Mouse (Mus musculus): ENCODE measurements around the gene Ctnnbl1. TPM values are rescaled to one million over a fixed set of nuclear protein-coding genes. Genes with fewer than 3 reads are reported as not detected.

The Ctnnbl1 gene
- 43.6 and 47.4 TPM in 2 replicates for polyA plus RNA-seq (2015; fragmentation: Nextera tagmentation; extraction: Ambion mirVana)

- peaks cover 3% of the 10 kb centered on the region; the same call in 1 of the 2 replicates for H3K4me1 ChIP-seq (replicated peaks)
- H3K9ac ChIP-seq: peak within 1 kb of the TSS; percentile 79
- peak within 1 kb of the TSS; percentile 82 for H3K4me3 ChIP-seq (replicated peaks)
- H3K4me2 ChIP-seq (replicated peaks): peak within 1 kb of the TSS; percentile 74
- no peak within 1 kb of the TSS for H3K27ac ChIP-seq
- no peaks in the 10 kb centered on the region for H3K9me3 ChIP-seq
- WGBS: 11% methylated on average over 44 of the region's 44 CpGs
- ATAC-seq: peak; percentile 97
- no peaks in the 10 kb centered on the region; the same call in 1 of the 2 replicates for H3K27me3 ChIP-seq (replicated peaks)
- no peaks in the 10 kb centered on the region for H3K36me3 ChIP-seq
Measured at GRCm38 (mm10) chr2:157736854-157737850, at the start of gene Ctnnbl1. Ctnnbl1 (plus strand) TSS chr2:157737401.

- 44% methylated on average over 3 of the region's 3 CpGs for WGBS
- no peaks in the 10 kb centered on the region for H3K36me3 ChIP-seq
- H3K9ac ChIP-seq: no peak overlapping the region
- H3K27ac ChIP-seq: no peak overlapping the region
- no peak overlapping the region for H3K4me2 ChIP-seq (replicated peaks)
- H3K4me3 ChIP-seq (replicated peaks): no peak overlapping the region
- ATAC-seq: no peak
- H3K27me3 ChIP-seq (replicated peaks): no peaks in the 10 kb centered on the region; the same call in 1 of the 2 replicates
- no peaks in the 10 kb centered on the region for H3K9me3 ChIP-seq
- H3K4me1 ChIP-seq (replicated peaks): no peaks in the 10 kb centered on the region
Measured at GRCm38 (mm10) chr2:157687506-157687905, 49.7 kb upstream of the Ctnnbl1 start.

GRCm38 (mm10) chr2:157691266-157692105, 45.7 kb upstream of the Ctnnbl1 start:
- WGBS: 53% methylated on average over 13 of the region's 13 CpGs
- Histone ChIP-seq H3K9ac (no peak overlapping the region), H3K4me1 (replicated peaks) (no peaks in the 10 kb centered on the region), H3K9me3 (no peaks in the 10 kb centered on the region), H3K36me3 (no peaks in the 10 kb centered on the region), H3K27me3 (replicated peaks) (no peaks in the 10 kb centered on the region; the same call in 1 of the 2 replicates), H3K27ac (no peak overlapping the region), H3K4me3 (replicated peaks) (no peak overlapping the region), H3K4me2 (replicated peaks) (no peak overlapping the region)
- ATAC-seq: no peak

GRCm38 (mm10) chr2:157692365-157692932, 44.8 kb upstream of the Ctnnbl1 start:
- Histone ChIP-seq H3K4me1 (replicated peaks) (no peaks in the 10 kb centered on the region), H3K4me2 (replicated peaks) (no peak overlapping the region), H3K27me3 (replicated peaks) (no peaks in the 10 kb centered on the region; the same call in 1 of the 2 replicates), H3K4me3 (replicated peaks) (no peak overlapping the region), H3K9me3 (no peaks in the 10 kb centered on the region), H3K9ac (no peak overlapping the region), H3K27ac (no peak overlapping the region), H3K36me3 (no peaks in the 10 kb centered on the region)
- no peak for ATAC-seq
- WGBS: 31% methylated on average over 17 of the region's 17 CpGs

GRCm38 (mm10) chr2:157693576-157693975, 43.6 kb upstream of the Ctnnbl1 start:
- H3K36me3 ChIP-seq: no peaks in the 10 kb centered on the region
- no peak overlapping the region for H3K4me2 ChIP-seq (replicated peaks)
- no peaks in the 10 kb centered on the region; the same call in 1 of the 2 replicates for H3K27me3 ChIP-seq (replicated peaks)
- 76% methylated on average over 3 of the region's 3 CpGs for WGBS
- no peaks in the 10 kb centered on the region for H3K4me1 ChIP-seq (replicated peaks)
- no peak overlapping the region for H3K9ac ChIP-seq
- no peaks in the 10 kb centered on the region for H3K9me3 ChIP-seq
- no peak overlapping the region for H3K27ac ChIP-seq
- H3K4me3 ChIP-seq (replicated peaks): no peak overlapping the region
- no peak for ATAC-seq

- Histone ChIP-seq H3K4me1 (replicated peaks) (no peaks in the 10 kb centered on the region), H3K36me3 (no peaks in the 10 kb centered on the region), H3K4me3 (replicated peaks) (no peak overlapping the region), H3K27me3 (replicated peaks) (no peaks in the 10 kb centered on the region; the same call in 1 of the 2 replicates), H3K27ac (no peak overlapping the region), H3K4me2 (replicated peaks) (no peak overlapping the region), H3K9me3 (no peaks in the 10 kb centered on the region), H3K9ac (no peak overlapping the region)
- WGBS: 36% methylated on average over 7 of the region's 7 CpGs
- peak; percentile 12; the same call in 1 of the 2 replicates for ATAC-seq
Measured at GRCm38 (mm10) chr2:157696297-157696731, 40.9 kb upstream of the Ctnnbl1 start.

GRCm38 (mm10) chr2:157703155-157703554, 34.0 kb upstream of the Ctnnbl1 start:
- Histone ChIP-seq H3K4me1 (replicated peaks) (no peaks in the 10 kb centered on the region), H3K4me2 (replicated peaks) (no peak overlapping the region)
- WGBS: 60% methylated on average over 8 of the region's 8 CpGs

GRCm38 (mm10) chr2:157704991-157705776, 32.0 kb upstream of the Ctnnbl1 start:
- 37% methylated on average over 28 of the region's 28 CpGs for WGBS
- no peak; the same call in 1 of the 2 replicates for ATAC-seq
- Histone ChIP-seq H3K27ac (no peak overlapping the region), H3K9ac (no peak overlapping the region), H3K27me3 (replicated peaks) (no peaks in the 10 kb centered on the region; the same call in 1 of the 2 replicates), H3K36me3 (no peaks in the 10 kb centered on the region), H3K4me1 (replicated peaks) (no peaks in the 10 kb centered on the region), H3K9me3 (no peaks in the 10 kb centered on the region), H3K4me2 (replicated peaks) (no peak overlapping the region), H3K4me3 (replicated peaks) (no peak overlapping the region)

More at GRCm38 (mm10) chr2:157703155-157703554, 34.0 kb upstream of the Ctnnbl1 start:
- Histone ChIP-seq H3K9ac (no peak overlapping the region), H3K27me3 (replicated peaks) (no peaks in the 10 kb centered on the region; the same call in 1 of the 2 replicates), H3K9me3 (no peaks in the 10 kb centered on the region), H3K4me3 (replicated peaks) (no peak overlapping the region), H3K27ac (no peak overlapping the region), H3K36me3 (no peaks in the 10 kb centered on the region)
- no peak for ATAC-seq

- Histone ChIP-seq H3K4me3 (replicated peaks) (no peak overlapping the region), H3K27ac (no peak overlapping the region), H3K4me2 (replicated peaks) (no peak overlapping the region), H3K9me3 (no peaks in the 10 kb centered on the region), H3K4me1 (replicated peaks) (no peaks in the 10 kb centered on the region), H3K36me3 (no peaks in the 10 kb centered on the region), H3K27me3 (replicated peaks) (no peaks in the 10 kb centered on the region; the same call in 1 of the 2 replicates), H3K9ac (no peak overlapping the region)
- no peak for ATAC-seq
- 62% methylated on average over 8 of the region's 8 CpGs for WGBS
Measured at GRCm38 (mm10) chr2:157705777-157706158, 31.4 kb upstream of the Ctnnbl1 start.

GRCm38 (mm10) chr2:157707191-157707923, 29.8 kb upstream of the Ctnnbl1 start:
- no peak overlapping the region for H3K27ac ChIP-seq
- H3K36me3 ChIP-seq: no peaks in the 10 kb centered on the region
- H3K9ac ChIP-seq: no peak overlapping the region
- H3K9me3 ChIP-seq: no peaks in the 10 kb centered on the region
- ATAC-seq: no peak
- WGBS: 63% methylated on average over 11 of the region's 11 CpGs
- H3K4me1 ChIP-seq (replicated peaks): no peaks in the 10 kb centered on the region
- H3K27me3 ChIP-seq (replicated peaks): no peaks in the 10 kb centered on the region; the same call in 1 of the 2 replicates
- no peak overlapping the region for H3K4me2 ChIP-seq (replicated peaks)
- no peak overlapping the region for H3K4me3 ChIP-seq (replicated peaks)
